Mouse (Mus musculus) kidney, adult 2 months (tissue): ENCODE results near the gene Pdss2.

ENCODE experiments used
- CTCF ChIP-seq: fragments of 200-500 bp; conservative IDR thresholded peaks from 2 replicates; pipeline ENCODE4 v1.5.1; 2011; ENCODE audit warnings: low read depth, mild to moderate bottlenecking, control low read depth, low read length, moderate library complexity, mixed read lengths; ENCODE audit not compliant: insufficient read depth, insufficient read length
- POLR2A ChIP-seq: fragments of 200-500 bp; IDR thresholded peaks from one replicate; pipeline ENCODE4 v1.6.1; 2011; ENCODE audit warnings: low read depth, low read length, control low read depth

DNA sequence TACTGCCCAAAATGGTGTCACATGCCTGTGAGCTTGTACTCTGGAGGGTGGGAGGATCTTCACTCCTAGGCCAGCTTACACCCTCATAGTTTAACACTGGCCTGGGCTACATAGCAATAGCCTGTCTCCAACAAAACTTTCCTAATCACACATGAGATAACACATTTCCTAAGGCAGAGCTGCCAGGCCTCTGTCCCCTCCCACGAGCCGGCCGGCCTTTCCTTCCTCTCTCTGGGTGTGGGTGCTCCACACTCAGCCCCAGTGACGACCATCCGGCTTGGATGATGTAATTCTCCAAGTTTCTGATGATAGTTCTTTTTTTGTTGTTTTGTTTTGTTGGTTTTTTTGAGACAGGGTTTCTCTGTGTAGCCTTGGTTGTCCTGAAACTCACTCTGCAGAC is 203.3 kb downstream of the Pdss2 start:
- TF ChIP-seq CTCF (no peak), POLR2A (no peak)
